Mouse (Mus musculus) spleen, adult 18-20 months (tissue): ENCODE measurements at regions not wholly inside any gene's neighbourhood (a gene's known extent, or its start where the extent isn't known, plus 50 kb on each side); places are given as distances from the start of the nearest gene placed in this dataset.

ENCODE experiments used
- DNase-seq, 2 experiments: peaks; one replicate each; pipeline ENCODE4 v3.0.0; 2022; ENCODE audit warnings: mixed read lengths in 2 of 2

DNA sequence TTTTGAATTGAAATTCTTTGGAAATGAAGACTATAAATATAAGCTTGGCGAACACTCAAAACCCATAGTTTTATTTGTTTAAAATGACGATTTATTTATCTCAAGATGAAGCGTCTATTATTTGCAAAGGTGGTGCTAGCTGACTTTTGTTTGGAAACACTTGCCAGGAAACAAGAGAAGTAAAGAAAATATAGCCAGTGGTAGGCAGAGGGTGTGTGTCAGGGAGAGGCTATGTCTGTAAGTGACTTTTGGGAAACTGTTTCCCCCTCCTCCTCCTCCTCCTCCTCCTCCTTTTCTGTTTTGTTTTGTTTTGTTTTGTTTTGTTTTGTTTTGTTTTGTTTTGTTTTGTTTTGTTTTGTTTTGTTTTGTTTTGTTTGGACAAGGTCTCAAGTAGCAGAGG, 62.2 kb upstream of the Egln3 start:
- no peak for DNase-seq

DNA sequence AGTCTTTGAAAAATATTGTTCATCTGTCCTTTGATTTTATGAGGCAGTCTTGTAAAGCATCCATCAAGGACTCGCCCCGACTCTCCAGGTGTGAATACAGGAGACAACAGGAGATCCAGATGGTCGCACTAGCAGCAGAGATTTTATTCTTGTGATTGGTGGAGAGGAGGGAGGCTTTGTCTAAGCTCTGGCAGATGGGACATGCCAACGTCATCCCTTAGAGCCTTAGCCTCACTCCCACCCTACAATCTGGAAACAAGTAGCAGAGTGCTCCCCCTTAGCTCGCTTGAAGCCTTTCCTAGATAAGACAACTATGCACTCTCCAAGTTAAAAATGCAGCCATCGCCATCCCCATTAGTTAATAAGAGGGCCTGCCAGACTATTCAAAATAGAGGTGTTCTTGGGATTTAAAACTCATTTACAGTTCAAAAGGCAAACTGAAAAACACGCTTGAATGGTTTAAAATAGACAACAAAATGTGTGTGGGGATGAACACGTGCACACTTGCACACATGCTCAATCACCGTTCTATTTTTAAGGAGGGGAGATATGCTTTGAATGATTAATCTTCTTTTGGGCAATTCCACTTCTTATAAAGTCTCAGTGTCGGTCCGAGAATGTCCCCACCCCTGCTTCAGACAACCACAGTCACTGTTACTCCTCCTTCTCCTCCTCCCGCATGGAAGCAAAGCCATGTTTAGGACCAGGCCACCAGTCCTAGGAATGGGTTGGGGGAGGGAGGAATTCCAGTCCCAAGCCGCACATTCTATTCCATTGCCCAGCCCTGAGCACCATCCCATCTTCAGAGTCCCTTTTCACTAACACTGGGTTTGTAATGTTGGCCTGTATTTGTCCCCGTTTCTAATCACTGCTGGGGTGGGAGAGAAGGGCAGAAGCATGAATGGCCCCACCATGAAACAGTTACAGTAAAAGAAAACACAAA, 61.5 kb upstream of the Egln3 start:
- DNase-seq: no peak

GRCm38 (mm10) chr12:54264418-54264733, 60.7 kb upstream of the Egln3 start:
- DNase-seq: no peak

DNA sequence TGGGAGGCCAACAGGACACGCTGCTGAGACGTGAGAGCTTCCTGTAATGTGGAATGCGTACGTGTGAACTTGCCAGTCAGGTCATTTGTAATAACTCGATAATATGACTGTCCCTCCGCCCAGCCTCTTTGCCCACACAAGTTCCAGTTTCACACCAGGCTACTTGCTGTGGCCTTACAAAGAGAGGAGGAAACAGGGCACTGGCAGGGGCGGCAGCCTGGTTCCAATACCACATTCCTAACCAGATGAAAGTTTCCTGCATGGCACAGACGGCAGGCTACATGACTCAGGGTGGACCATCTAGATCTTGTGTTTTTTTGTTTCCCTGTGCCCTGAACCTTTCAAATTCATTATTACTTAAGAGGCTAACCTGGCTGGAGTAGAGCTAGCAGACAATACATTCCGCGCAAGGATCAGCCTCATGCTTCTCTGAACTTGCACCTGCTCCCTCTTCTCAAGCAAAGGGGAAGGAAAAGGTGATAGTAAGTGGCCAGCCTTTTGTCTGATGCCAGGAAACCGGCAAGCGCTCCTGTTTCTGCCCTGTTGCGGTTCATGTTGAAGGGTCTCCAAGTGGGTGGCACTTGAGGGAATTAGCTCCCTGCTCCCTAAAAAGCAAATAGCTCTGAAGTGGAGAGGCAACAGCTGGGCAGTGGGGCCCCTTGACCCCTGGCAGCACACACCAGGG, 60.2 kb upstream of the Egln3 start:
- no peak for DNase-seq

- no peak for DNase-seq
These were observed 58.8 kb upstream of the Egln3 start for GRCm38 (mm10) chr12:54262236-54263005.

GRCm38 (mm10) chr12:54261426-54261825, 57.8 kb upstream of the Egln3 start:
- DNase-seq: no peak

GRCm38 (mm10) chr12:54260502-54260901, 56.8 kb upstream of the Egln3 start:
- DNase-seq: no peak

DNA sequence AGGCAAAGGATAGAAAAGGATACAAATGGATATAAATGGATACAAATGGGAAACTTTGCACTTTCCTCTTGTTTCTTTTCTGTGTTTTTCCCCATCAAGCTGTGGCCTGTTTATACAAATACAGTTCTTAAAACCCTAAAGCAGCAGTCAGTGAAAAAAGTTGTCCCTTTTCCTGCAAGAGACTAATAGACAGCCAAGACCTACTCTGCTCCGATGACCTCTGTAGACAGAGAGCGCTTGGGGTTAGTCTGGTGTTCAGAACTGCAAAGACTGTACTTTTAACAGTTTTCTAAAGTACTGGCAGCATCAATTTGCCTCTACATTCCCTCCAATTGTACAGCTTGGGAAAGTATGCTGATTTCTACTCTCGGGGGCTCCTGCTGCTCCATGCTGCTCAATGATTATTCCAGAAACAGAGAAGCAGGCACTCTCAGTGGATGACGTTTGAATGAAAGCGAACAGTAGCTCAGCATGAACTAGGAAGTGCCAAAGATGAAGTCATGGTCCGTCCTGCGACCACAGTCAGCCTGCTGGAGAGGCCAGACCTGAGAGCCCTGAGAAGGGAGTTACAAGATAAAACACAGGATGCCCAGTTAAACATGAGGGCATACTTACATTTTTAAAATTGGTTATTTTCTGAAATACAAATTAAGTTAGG, 54.2 kb upstream of the Egln3 start:
- DNase-seq: no peak

DNA sequence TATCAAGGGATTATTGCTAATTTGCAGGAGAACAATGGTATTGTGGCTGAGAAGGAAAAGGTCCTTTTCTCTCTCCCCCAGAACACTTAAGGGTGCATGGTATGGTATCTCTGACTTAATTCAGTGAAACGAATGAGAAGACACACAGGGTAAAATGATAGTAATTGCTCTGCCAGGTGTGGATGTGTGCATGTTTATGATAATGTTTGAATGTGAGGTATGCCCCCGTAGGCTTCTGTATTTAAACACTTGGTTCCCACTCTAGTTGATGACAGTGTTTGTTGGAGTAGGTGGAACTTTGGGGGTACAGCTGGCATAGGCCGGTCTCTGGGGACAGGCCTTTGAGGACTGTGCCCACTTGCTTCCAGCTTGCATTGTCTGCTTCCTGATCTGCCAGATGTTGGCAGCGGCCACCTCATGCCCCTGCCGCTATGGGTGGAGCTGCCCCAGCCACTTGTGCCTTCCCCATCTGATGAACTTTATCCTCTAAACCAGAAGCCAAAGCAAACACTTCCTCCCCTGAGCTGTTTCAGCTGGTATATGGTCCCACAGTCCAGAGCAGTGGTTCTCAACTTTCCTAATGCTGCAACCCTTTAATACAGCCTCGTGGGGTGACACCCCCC, 53.0 kb upstream of the Egln3 start:
- DNase-seq: no peak
